Comparison of ENCODE assay signal across 8 mouse cellular contexts in genomic region chr11:76623206-76623961, GRCm38 (mm10). TPM values are rescaled to one million over a fixed set of nuclear protein-coding genes. Genes with fewer than 3 reads are reported as not detected.
DNase-seq lines count a peak whose midpoint lies in the region; ATAC-seq lines count a peak whose summit lies in the region.

No protein-coding gene starts in this region.

- H3K27me3 ChIP-seq in embryonic facial prominence, embryonic 12.5 days = peaks cover 26% of the 10 kb centered on the region
- H3K27me3 ChIP-seq in heart, embryonic 14.5 days (ENCODE audit: control insufficient read depth, insufficient read depth, low read length) = peaks cover 21% of the 10 kb centered on the region
- peaks cover 4% of the 10 kb centered on the region for H3K27me3 ChIP-seq in kidney, embryonic 16.5 days (ENCODE audit: insufficient read depth, low read length)
- H3K27me3 ChIP-seq in neural tube, embryonic 14.5 days (ENCODE audit: control insufficient read depth, insufficient read depth, low read length) = no peaks in the 10 kb centered on the region; the same call in none of the 2 replicates

- no peaks in the 10 kb centered on the region for H3K9me3 ChIP-seq in embryonic facial prominence, embryonic 12.5 days
- H3K9me3 ChIP-seq in heart, embryonic 14.5 days (ENCODE audit: control insufficient read depth, low read length) = no peaks in the 10 kb centered on the region
- H3K9me3 ChIP-seq in kidney, embryonic 16.5 days (ENCODE audit: low read length) = no peaks in the 10 kb centered on the region
- no peaks in the 10 kb centered on the region for H3K9me3 ChIP-seq in neural tube, embryonic 14.5 days (ENCODE audit: control insufficient read depth, low read length)

- WGBS in embryonic facial prominence, embryonic 12.5 days = 1% methylated on average over 68 of the region's 72 CpGs
- under 1% methylated on average over 68 of the region's 72 CpGs for WGBS in heart, embryonic 14.5 days
- under 1% methylated on average over 65 of the region's 72 CpGs for WGBS in kidney, embryonic 16.5 days
- under 1% methylated on average over 57 of the region's 72 CpGs for WGBS in neural tube, embryonic 14.5 days

- H3K4me1 ChIP-seq in embryonic facial prominence, embryonic 12.5 days = peaks cover 6% of the 10 kb centered on the region
- peaks cover 5 to 12% of the 10 kb centered on the region in 2 experiments for H3K4me1 ChIP-seq in heart, embryonic 14.5 days (ENCODE audit: control insufficient read depth in 2 of 2, insufficient read depth in 2 of 2, low read length in 2 of 2)
- H3K4me1 ChIP-seq in kidney, embryonic 16.5 days (ENCODE audit: insufficient read depth, low read length) = peaks cover 24% of the 10 kb centered on the region
- H3K4me1 ChIP-seq in neural tube, embryonic 14.5 days (ENCODE audit: control insufficient read depth, insufficient read depth, low read length) = peaks cover 9% of the 10 kb centered on the region

- no peak overlapping the region for H3K27ac ChIP-seq in embryonic facial prominence, embryonic 12.5 days
- peak overlapping the region in 1 of 2 experiments; percentile 30; a peak in 1 of 4 replicates for H3K27ac ChIP-seq in heart, embryonic 14.5 days (replicated peaks in 1 of 2; ENCODE audit: control insufficient read depth in 1 of 2, insufficient read depth in 1 of 2, low read depth in 2 of 2, low read length in 2 of 2)
- peak overlapping the region; percentile 88 for H3K27ac ChIP-seq in kidney, embryonic 16.5 days (ENCODE audit: low read length)
- no peak overlapping the region for H3K27ac ChIP-seq in neural tube, embryonic 14.5 days (ENCODE audit: low read depth, low read length)

- no peaks in the 10 kb centered on the region for H3K36me3 ChIP-seq in embryonic facial prominence, embryonic 12.5 days
- no peaks in the 10 kb centered on the region for H3K36me3 ChIP-seq in heart, embryonic 14.5 days (ENCODE audit: control insufficient read depth, insufficient read depth, low read length)
- H3K36me3 ChIP-seq in kidney, embryonic 16.5 days (ENCODE audit: insufficient read depth, low read length) = no peaks in the 10 kb centered on the region
- no peaks in the 10 kb centered on the region for H3K36me3 ChIP-seq in neural tube, embryonic 14.5 days (ENCODE audit: control insufficient read depth, insufficient read depth, low read length)

- ATAC-seq in embryonic facial prominence, embryonic 12.5 days (ENCODE audit: insufficient number of reproducible peaks, insufficient read depth, low FRiP score, low TSS enrichment) = peak; percentile 67; the same call in 1 of the 2 replicates
- ATAC-seq in heart, embryonic 14.5 days (ENCODE audit: insufficient number of reproducible peaks, insufficient read depth, low FRiP score, low read depth) = peak; percentile 72
- ATAC-seq in kidney, embryonic 16.5 days (ENCODE audit: low FRiP score, low TSS enrichment) = peak; percentile 88
- peak; percentile 86 for ATAC-seq in neural tube, embryonic 14.5 days (ENCODE audit: low read depth)

- H3K4me2 ChIP-seq in embryonic facial prominence, embryonic 12.5 days (replicated peaks) = peak overlapping the region; percentile 100
- peak overlapping the region; percentile 95 for H3K4me2 ChIP-seq in heart, embryonic 14.5 days (ENCODE audit: low read length)
- H3K4me2 ChIP-seq in kidney, embryonic 16.5 days (replicated peaks; ENCODE audit: low read depth, low read length) = peak overlapping the region; percentile 90
- H3K4me2 ChIP-seq in neural tube, embryonic 14.5 days (ENCODE audit: low read depth, low read length) = peak overlapping the region; percentile 100

- peak; percentile 59 to 76 for DNase-seq in right cerebral cortex, postnatal 10 days (ENCODE audit: low spot score in 2 of 2)
- no peak for DNase-seq in right cerebral cortex, adult 18-20 months
- DNase-seq in lung, adult 18-20 months = peak; percentile 62 to 67
- DNase-seq in urinary bladder, postnatal 14 days (ENCODE audit: low spot score) = peak; percentile 66

- H3K4me3 ChIP-seq in embryonic facial prominence, embryonic 12.5 days = peak overlapping the region; percentile 67
- H3K4me3 ChIP-seq in heart, embryonic 14.5 days (ENCODE audit: control insufficient read depth in 1 of 2, insufficient read depth in 1 of 2, low read depth in 1 of 2, low read length in 2 of 2) = peak overlapping the region; percentile 75 to 78
- H3K4me3 ChIP-seq in kidney, embryonic 16.5 days (ENCODE audit: low read length) = peak overlapping the region; percentile 79
- H3K4me3 ChIP-seq in neural tube, embryonic 14.5 days (ENCODE audit: low read depth, low read length) = peak overlapping the region; percentile 53

- peak overlapping the region; percentile 65 for H3K9ac ChIP-seq in embryonic facial prominence, embryonic 12.5 days
- H3K9ac ChIP-seq in heart, embryonic 14.5 days (ENCODE audit: low read length) = peak overlapping the region; percentile 73
- peak overlapping the region; percentile 82 for H3K9ac ChIP-seq in kidney, embryonic 16.5 days (replicated peaks; ENCODE audit: low read length)
- H3K9ac ChIP-seq in neural tube, embryonic 14.5 days (replicated peaks; ENCODE audit: low read depth, low read length) = peak overlapping the region; percentile 56

RNA-seq across cellular contexts. Expression of gene Abr, which starts 1.3 kb away (rescaled TPM):
- polyA plus RNA-seq in embryonic facial prominence, embryonic 12.5 days (2016; fragmentation: Nextera tagmentation; extraction: Ambion mirVana) = 46.7 and 48.6 TPM in 2 replicates
- polyA plus RNA-seq in heart, embryonic 14.5 days (2014; fragmentation: Nextera tagmentation; extraction: Ambion mirVana) = 25.6 and 25.8 TPM in 2 replicates
- 40.4 and 41.0 TPM in 2 replicates for polyA plus RNA-seq in kidney, embryonic 16.5 days (2015; fragmentation: Nextera tagmentation; extraction: Ambion mirVana)
- 99.2 and 115 TPM in 2 replicates for polyA plus RNA-seq in neural tube, embryonic 14.5 days (2014; fragmentation: Nextera tagmentation; extraction: Ambion mirVana)

RNA-seq across cellular contexts. Expression of gene Bhlha9, which starts 48.9 kb away (rescaled TPM):
- 0.13 TPM in 1 of 2 replicates, not detected in the other for polyA plus RNA-seq in embryonic facial prominence, embryonic 12.5 days (2016; fragmentation: Nextera tagmentation; extraction: Ambion mirVana)
- polyA plus RNA-seq in heart, embryonic 14.5 days (2014; fragmentation: Nextera tagmentation; extraction: Ambion mirVana) = not detected in 2 replicates
- 0.17 and 0.24 TPM in 2 replicates for polyA plus RNA-seq in kidney, embryonic 16.5 days (2015; fragmentation: Nextera tagmentation; extraction: Ambion mirVana)
- 1.2 and 1.4 TPM in 2 replicates for polyA plus RNA-seq in neural tube, embryonic 14.5 days (2014; fragmentation: Nextera tagmentation; extraction: Ambion mirVana)

RNA-seq across cellular contexts. Expression of gene Trarg1, which starts 56.2 kb away (rescaled TPM):
- polyA plus RNA-seq in embryonic facial prominence, embryonic 12.5 days (2016; fragmentation: Nextera tagmentation; extraction: Ambion mirVana) = 0.38 and 0.61 TPM in 2 replicates
- polyA plus RNA-seq in heart, embryonic 14.5 days (2014; fragmentation: Nextera tagmentation; extraction: Ambion mirVana) = 0.08 TPM in 1 of 2 replicates, not detected in the other
- 2.0 and 2.2 TPM in 2 replicates for polyA plus RNA-seq in kidney, embryonic 16.5 days (2015; fragmentation: Nextera tagmentation; extraction: Ambion mirVana)
- polyA plus RNA-seq in neural tube, embryonic 14.5 days (2014; fragmentation: Nextera tagmentation; extraction: Ambion mirVana) = 0.44 and 4.1 TPM in 2 replicates
